Mouse (Mus musculus): Measurements from ENCODE around the gene Dysf.

DNA sequence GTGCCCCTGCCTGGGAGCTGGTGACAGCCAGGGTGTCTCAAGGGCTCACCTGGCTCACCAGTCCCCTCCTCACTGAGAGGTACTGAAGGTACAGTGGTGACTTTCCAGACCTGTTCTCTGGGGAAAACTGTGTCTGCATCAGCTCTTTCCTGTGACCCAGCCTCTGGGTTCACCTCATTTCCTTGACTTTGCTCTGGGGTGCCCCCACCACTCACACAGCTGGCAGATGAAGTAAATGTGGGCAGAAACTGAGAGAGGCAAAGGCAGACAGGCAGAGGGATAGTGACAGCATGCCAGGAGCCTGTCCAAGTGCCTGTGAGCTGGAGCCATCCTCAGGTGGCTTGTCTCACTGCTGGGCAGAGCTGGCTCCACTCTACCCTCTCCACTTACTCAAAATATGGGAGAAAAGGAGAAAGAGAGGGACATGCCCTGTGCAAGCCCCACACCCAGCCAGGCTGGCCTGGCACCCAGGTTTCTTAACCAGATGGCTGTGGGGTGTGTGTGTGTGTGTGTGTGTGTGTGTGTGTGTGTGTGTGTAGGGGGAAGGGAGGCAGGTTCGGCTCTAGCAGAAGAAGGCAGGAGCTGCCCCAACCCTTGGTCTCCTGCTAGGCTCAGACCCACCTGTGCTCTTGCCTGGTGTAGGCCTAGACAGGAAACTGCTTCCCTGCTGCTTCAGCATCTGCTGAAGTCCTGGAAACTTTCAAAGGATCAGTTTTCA lies 209.0 kb downstream of the Dysf start:
- TF ChIP-seq CTCF (IDR thresholded peaks at IDR 0.05; ENCODE audit: insufficient read depth, low read length) (no peak), POLR2A (IDR thresholded peaks at IDR 0.05; ENCODE audit: borderline replicate concordance, extremely low read depth, low read depth, low read length) (no peak)
